Mouse (Mus musculus): ENCODE data around the gene Acbd6. TPM values are rescaled to one million over a fixed set of nuclear protein-coding genes. Genes with fewer than 3 reads are reported as not detected.

The Acbd6 gene
- polyA plus RNA-seq, 2 experiments from 2014 or later = 5.5 to 12.7 TPM

DNA sequence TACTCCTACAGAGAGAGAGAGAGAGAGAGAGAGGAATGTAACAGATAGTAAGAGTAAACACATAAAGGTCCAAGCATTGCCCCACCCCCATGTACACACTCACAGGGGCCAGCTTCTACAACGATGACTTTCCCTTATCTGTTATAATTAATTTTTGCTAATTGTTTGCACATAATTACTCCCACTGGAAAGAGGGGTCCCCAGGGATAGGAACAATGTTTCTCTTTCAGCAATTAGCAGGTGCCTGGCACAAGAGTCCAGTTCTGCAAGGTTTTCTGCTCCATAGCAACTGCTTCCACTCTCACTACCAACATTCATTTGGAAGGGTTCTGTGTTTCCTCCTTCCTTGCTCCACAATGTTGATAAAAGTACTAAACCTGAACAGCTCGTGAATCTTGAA, 168.0 kb downstream of the Acbd6 start:
- no peak for ATAC-seq

DNA sequence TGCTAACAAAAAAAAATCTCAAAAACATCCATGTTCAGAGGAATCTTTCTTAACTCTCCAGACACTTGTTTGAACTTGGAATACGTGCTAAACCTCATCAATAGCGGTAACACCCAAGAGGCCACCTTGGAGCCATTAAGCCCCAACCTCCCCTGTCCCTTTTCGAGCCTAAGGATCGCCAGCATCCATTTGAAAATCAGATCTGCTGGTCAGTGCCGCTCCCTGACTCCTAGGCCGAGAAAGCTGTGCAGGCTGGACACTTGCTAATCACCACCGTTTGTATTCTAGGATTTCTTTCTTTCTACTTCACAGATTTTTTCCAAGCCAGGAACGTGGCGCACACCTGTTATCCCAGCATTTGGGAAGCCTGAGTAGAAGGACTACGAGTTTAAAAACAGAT, 169.9 kb downstream of the Acbd6 start:
- ATAC-seq = no peak

DNA sequence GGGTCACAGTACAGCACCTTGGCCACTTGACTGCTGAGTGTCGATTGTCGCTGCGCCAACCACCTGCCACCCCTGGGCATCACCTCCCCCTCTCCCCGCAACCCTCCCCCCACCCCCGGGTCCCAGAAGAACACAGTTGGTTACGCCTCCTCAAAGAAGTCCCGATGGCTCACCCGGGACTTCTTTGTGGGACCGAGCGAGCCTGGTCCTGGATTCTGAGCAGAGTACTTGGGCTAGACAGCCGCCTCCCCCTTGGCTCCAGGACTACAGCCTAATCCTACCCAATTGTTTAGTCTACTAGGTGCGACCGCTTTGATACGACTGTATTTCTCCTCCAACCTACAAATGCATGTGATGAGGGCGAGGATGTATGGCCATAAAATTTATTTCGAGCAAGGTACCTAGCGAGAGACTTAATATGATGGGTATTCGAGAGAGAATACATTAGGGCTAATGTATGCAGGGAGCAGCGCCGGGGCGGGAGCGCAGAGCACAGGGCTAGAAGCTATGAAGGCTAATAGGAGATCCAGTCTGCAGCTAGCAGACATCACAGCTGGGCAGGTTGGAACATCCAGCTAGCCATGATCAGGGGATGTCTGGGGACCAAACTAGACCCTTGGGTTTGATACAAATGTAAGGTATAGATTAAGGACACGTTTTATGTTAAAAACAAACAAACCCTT, 171.3 kb downstream of the Acbd6 start:
- ATAC-seq = no peak

DNA sequence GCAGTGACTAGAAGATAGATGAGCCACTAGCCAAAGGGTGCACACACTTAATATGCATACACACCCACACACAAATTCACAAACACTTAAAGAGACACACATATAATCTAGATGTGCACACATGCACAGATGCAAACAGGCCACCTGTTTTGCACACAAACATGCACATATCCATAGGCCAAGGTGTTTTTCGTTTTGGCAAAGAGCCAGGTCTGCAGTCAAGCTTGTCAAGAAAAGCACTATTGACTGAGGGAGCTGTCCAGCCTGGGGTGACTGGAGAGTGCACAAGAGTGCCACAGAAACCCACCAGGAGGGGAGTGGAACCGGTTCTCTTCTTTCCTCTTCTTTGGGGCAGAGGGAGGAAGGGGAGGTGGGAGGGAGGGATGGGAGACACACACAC, 173.2 kb downstream of the Acbd6 start:
- ATAC-seq = no peak

DNA sequence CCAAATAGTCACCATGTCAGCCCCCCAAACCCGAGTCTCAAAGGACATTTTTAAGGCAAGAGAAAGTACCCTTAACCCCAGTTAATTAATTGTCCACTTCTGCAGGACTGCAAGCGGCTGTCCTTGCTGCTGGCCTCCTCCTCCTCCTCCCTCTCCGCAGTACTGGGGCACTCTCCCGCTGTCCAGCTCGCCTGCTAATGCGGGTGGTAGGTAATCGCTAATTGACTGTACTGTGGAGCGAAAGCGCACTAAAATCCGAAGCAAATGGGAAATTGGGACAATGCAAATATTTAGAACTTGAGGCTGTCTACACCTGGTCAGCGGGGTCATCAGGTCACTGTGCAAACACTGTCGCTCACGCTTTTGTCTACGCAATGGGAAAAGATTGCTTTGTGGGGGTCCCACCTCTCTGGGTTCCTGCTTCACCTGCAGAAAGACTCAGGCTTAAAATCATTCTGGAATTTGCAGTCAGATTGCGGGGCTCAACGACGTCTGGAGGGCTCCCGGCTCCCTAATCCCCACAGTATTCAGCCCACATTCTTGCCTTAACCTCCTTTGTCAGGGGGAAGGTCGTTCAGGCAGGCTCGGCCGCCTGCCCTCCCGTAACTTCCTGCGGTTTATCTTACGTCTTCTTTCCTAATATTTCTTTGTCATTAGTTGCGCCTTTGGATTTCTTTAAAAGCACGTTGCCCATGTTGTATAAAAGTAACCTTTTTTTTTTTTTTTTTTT, 178.3 kb downstream of the Acbd6 start:
- ATAC-seq = no peak

DNA sequence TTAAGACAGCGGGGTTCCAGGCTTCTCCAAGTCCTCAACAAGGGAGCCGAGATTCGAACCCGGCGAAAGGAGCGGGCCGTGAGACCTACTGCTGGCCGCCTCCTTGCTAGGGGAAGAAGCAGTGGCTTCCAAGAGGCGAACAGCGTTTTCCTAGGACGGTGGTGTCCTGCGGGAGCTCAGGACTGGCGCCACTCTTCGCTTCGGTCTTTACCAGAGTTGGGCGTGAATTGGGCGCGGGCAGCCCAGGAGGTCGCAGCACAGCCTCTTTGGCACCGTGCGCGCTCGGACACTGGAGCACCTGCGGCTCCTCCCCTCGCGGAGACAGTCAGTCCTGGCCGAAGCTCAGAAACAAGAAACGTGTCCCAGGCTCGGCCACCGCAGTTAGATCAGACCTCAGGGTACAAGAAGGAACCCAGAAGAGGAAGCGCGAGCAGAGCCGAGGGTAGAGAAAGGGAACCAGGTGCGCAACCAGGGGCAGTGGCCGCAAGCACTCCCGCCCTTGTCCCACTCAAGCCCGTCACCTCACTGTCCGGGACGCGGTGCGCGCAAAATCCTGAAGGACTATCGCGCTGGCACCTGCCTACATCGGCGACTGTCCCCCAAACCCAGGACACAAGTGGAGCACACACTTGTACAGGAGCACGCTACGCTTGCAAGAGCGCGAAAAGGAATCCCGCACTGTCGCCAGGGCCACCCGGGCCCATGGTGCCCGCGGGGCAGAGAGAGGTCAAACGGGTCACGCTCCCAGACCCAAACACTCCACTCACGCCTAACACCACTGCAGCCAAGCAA, 179.3 kb downstream of the Acbd6 start:
- no peak for ATAC-seq

DNA sequence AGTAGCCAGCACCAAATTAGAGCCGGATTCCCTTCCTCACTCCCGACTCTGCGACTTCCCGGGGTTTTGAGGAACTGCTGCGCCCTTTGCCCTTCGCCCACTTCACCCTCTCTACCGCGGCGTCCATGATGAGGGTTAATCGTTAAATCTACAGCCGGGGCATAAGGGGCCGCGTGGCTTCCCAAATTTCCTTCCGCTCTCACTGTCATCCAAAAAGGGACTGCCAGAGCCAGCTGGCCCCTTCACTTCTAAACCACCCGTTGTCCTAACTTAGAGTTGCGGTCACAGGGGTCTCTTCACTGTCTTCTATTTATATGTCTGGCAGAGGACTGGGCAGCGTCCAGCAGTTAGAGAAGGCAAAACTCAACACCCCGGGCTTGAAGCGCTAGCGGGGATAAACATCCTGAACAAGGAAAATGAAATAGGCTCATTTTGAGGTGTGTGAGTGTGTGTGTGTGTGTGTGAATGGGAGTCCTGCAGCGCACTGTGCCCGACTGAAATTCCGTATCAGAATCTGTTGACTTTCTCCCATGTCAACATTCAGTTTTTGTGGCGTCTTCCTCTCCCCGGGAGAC, 180.0 kb downstream of the Acbd6 start:
- no peak for ATAC-seq

Other genes starting within 250 kb of the Acbd6 start
- 10 to 100 TPM; 15.5 to 16.4 TPM for gene Xpr1, start 140.7 kb upstream of the Acbd6 start, polyA plus RNA-seq (2017; shearing (Covaris generic))
- under 1 TPM in 1 of 2 experiments, not detected in 1; 0.42 TPM for gene Lhx4, start 193.6 kb downstream of the Acbd6 start, polyA plus RNA-seq (2017; shearing (Covaris generic))